Mouse (Mus musculus): ENCODE data around the gene Rcc1. TPM values are rescaled to one million over a fixed set of nuclear protein-coding genes. Genes with fewer than 3 reads are reported as not detected.

The Rcc1 gene
- total and polyA plus RNA-seq, 3 experiments = 93.6 to 149 (median 148) TPM

DNA sequence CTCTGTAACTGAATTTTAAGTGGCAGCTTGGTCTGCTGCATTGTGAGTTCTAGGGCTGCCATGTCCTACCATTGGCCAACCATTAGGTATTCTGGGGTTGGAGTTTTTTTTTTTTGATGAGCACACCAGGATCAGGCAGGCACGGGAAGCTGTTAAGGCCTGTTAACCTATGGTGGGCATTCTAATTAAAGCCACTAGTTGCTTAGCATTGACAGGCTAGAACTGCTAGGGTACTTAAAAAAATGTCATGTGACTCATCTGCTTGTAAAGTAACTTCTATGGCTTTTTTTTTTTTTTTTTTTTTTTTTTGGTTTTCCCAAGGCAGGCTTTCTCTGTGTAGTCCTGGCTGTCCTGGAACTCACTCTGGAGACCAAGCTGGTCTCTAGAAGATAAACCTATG, 42.2 kb downstream of the Rcc1 start:
- Histone ChIP-seq H3K4me2 (ENCODE audit: insufficient read depth, low read depth, poor library complexity, severe bottlenecking) (no peak overlapping the region), H3K9me3 (replicated peaks; ENCODE audit: low read length) (no peaks in the 10 kb centered on the region), H3K36me3 (replicated peaks in 1 of 2; ENCODE audit: control insufficient read depth in 1 of 2, insufficient read depth in 1 of 2, low read length in 1 of 2) (peaks cover 33 to 56% of the 10 kb centered on the region in 2 experiments), H3K9ac (ENCODE audit: insufficient read depth, low read depth) (no peak overlapping the region), H3K4me1 (ENCODE audit: control insufficient read depth in 1 of 2, insufficient read depth in 2 of 2) (peaks cover 0 to 8% of the 10 kb centered on the region in 2 experiments; a peak in 1 of 4 replicates), H3K27me3 (replicated peaks) (no peaks in the 10 kb centered on the region), H3K79me2 (replicated peaks; ENCODE audit: control insufficient read depth, extremely low read depth, insufficient read depth, poor library complexity, severe bottlenecking) (peaks cover 16% of the 10 kb centered on the region), H3K27ac (ENCODE audit: insufficient read depth, low read depth) (no peak overlapping the region), H3K4me3 (replicated peaks in 1 of 3; ENCODE audit: low read depth in 2 of 3, low read length in 2 of 3, poor library complexity in 1 of 3) (no peak overlapping the region)
- dilution Hi-C loops (cut with MboI; ENCODE audit: extremely low pct_ligation_motif_present, extremely low pct_unique_long_range_greater_than_20kb, low sequenced_read_pairs) (no loop called here), in situ Hi-C loops (cut with MboI; ENCODE audit: low pct_ligation_motif_present, low pct_unique_long_range_greater_than_20kb, low sequenced_read_pairs) (loop anchor here (25.0 kb wide), 1 partner anchor 201 kb away; the partner anchor contains the start of gene Sesn2)
- TF ChIP-seq MXI1 (IDR thresholded peaks at IDR 0.05; ENCODE audit: low read depth, low read length) = 0 out of 2 replicates have a peak, but pooled peaks have one; percentile 13
- TF ChIP-seq POLR2A (IDR thresholded peaks at IDR 0.05; ENCODE audit: low read depth, low read length) = peak; percentile 33; the same call in 1 of the 2 replicates
- peak; percentile 61; the same call in 1 of the 2 replicates for TF ChIP-seq ZNF384 (IDR thresholded peaks at IDR 0.05; ENCODE audit: low read depth, low read length)
- TF ChIP-seq PAX5 (IDR thresholded peaks at IDR 0.05; ENCODE audit: low read length) = no peak
- no peak for DNase-seq (ENCODE audit: extremely low read depth)

DNA sequence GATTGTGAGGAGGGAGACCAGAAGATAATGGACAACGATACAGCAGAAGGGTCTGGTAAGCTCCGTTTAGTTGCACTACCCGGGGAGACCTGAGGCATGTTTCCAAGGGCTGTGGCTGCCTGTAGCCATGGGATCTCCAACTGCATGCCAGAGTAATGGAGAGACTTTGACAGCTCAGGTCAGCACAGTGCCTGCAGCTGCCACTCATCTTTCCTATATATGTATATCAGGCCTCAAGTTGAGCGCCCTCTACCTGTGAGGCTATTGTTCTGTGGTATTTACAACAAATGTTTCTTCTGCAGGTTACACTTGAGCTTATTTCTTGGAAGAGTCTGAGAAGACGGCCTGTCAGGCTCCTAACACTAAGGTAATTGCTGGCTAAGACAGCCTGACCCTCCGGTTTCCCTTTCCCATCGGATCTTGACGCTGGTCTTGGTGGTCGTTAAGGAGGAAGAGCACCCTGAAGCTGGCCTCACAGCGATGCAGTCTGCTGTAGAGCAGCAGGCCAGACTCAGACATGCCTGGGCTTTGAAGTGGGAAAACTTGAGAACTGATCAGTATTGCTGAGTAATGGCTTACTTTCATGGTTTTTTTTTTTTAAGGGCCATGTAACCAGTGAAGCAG, 43.4 kb downstream of the Rcc1 start:
- H3K27ac ChIP-seq (ENCODE audit: insufficient read depth, low read depth) = peak overlapping the region; percentile 45; the same call in 1 of the 2 replicates
- peak; percentile 82 for DNase-seq (ENCODE audit: extremely low read depth)
- peak; percentile 24; the same call in 1 of the 2 replicates for TF ChIP-seq CHD2 (IDR thresholded peaks at IDR 0.05; ENCODE audit: low read length)
- TF ChIP-seq JUND (conservative IDR thresholded peaks at IDR 0.05; ENCODE audit: low read depth, low read length) = no peak
- peak; percentile 58 for TF ChIP-seq MYC (IDR thresholded peaks at IDR 0.05; ENCODE audit: low read depth, low read length)
- no peak for TF ChIP-seq USF1 (IDR thresholded peaks at IDR 0.05; ENCODE audit: low read depth, low read length)
- no peak for TF ChIP-seq ELF1 (IDR thresholded peaks at IDR 0.05; ENCODE audit: low read depth, low read length)
- TF ChIP-seq ETS1 (conservative IDR thresholded peaks at IDR 0.05; ENCODE audit: low read depth, low read length) = no peak
- TF ChIP-seq ZC3H11A (IDR thresholded peaks at IDR 0.05; ENCODE audit: low read depth, low read length) = no peak
- TF ChIP-seq SMC3 (IDR thresholded peaks at IDR 0.05; ENCODE audit: low read depth, low read length) = no peak
- TF ChIP-seq MXI1 (IDR thresholded peaks at IDR 0.05; ENCODE audit: low read depth, low read length) = peak; percentile 54; the same call in 1 of the 2 replicates
- TF ChIP-seq IRF4 (IDR thresholded peaks at IDR 0.05; ENCODE audit: low read depth, low read length) = no peak
- no peak for TF ChIP-seq JUN (IDR thresholded peaks at IDR 0.05; ENCODE audit: insufficient read depth, low read depth, low read length)
- no peak for TF ChIP-seq ZKSCAN1 (IDR thresholded peaks at IDR 0.05; ENCODE audit: borderline replicate concordance, low read depth, low read length)
- no peak for TF ChIP-seq TCF12 (IDR thresholded peaks at IDR 0.05; ENCODE audit: low read depth, low read length)
- TF ChIP-seq MAZ (IDR thresholded peaks at IDR 0.05; ENCODE audit: low read depth, low read length) = no peak
- no peak for TF ChIP-seq PAX5 (IDR thresholded peaks at IDR 0.05; ENCODE audit: low read length)
- peak; percentile 72 for TF ChIP-seq SIN3A (IDR thresholded peaks at IDR 0.05; ENCODE audit: low read length)
- TF ChIP-seq MAX (IDR thresholded peaks at IDR 0.05; ENCODE audit: low read length) = peak; percentile 40; the same call in 1 of the 2 replicates
- TF ChIP-seq CTCF (conservative IDR thresholded peaks at IDR 0.05 in 1 of 2, IDR thresholded peaks at IDR 0.05 in 1 of 2; ENCODE audit: low read depth in 2 of 2, low read length in 2 of 2) = peak; percentile 46 to 67; a peak in 3 of 4 replicates
- no peak for TF ChIP-seq MEF2A (IDR thresholded peaks at IDR 0.05; ENCODE audit: borderline replicate concordance, low read depth, low read length)
- no peak for TF ChIP-seq CHD1 (IDR thresholded peaks at IDR 0.05; ENCODE audit: low read depth, low read length)
- no peak for TF ChIP-seq NRF1 (IDR thresholded peaks at IDR 0.05; ENCODE audit: low read depth, low read length)
- no peak for TF ChIP-seq UBTF (IDR thresholded peaks at IDR 0.05; ENCODE audit: low read depth, low read length)
- no peak for TF ChIP-seq RAD21 (IDR thresholded peaks at IDR 0.05; ENCODE audit: low read depth, low read length)
- 0 out of 2 replicates have a peak, but pooled peaks have one; percentile 27 for TF ChIP-seq KAT2A (IDR thresholded peaks at IDR 0.05; ENCODE audit: insufficient replicate concordance, low read length)
- TF ChIP-seq ZMIZ1 (IDR thresholded peaks at IDR 0.05; ENCODE audit: low read depth, low read length) = peak; percentile 45; the same call in 1 of the 2 replicates
- no peak for TF ChIP-seq RCOR1 (conservative IDR thresholded peaks at IDR 0.05; ENCODE audit: low read depth, low read length)
- TF ChIP-seq BHLHE40 (IDR thresholded peaks at IDR 0.05; ENCODE audit: low read depth, low read length) = no peak
- 0 out of 2 replicates have a peak, but pooled peaks have one; percentile 34 for TF ChIP-seq TBP (conservative IDR thresholded peaks at IDR 0.05; ENCODE audit: low read depth, low read length)
- no peak for TF ChIP-seq NELFE (IDR thresholded peaks at IDR 0.05; ENCODE audit: low read depth, low read length)

More for the DNA sequence above, 43.4 kb downstream of the Rcc1 start:
- Histone ChIP-seq H3K27me3 (replicated peaks) (no peaks in the 10 kb centered on the region), H3K4me1 (ENCODE audit: control insufficient read depth in 1 of 2, insufficient read depth in 2 of 2) (peaks cover 0 to 8% of the 10 kb centered on the region in 2 experiments; a peak in 1 of 4 replicates), H3K9me3 (replicated peaks; ENCODE audit: low read length) (no peaks in the 10 kb centered on the region), H3K79me2 (replicated peaks; ENCODE audit: control insufficient read depth, extremely low read depth, insufficient read depth, poor library complexity, severe bottlenecking) (peaks cover 16% of the 10 kb centered on the region), H3K36me3 (replicated peaks in 1 of 2; ENCODE audit: control insufficient read depth in 1 of 2, insufficient read depth in 1 of 2, low read length in 1 of 2) (peaks cover 32 to 48% of the 10 kb centered on the region in 2 experiments), H3K4me2 (ENCODE audit: insufficient read depth, low read depth, poor library complexity, severe bottlenecking) (peak overlapping the region; percentile 71), H3K9ac (ENCODE audit: insufficient read depth, low read depth) (peak overlapping the region; percentile 98), H3K4me3 (replicated peaks in 1 of 3; ENCODE audit: low read depth in 2 of 3, low read length in 2 of 3, poor library complexity in 1 of 3) (peak overlapping the region; percentile 91 to 97 (median 94))
- dilution Hi-C loops (cut with MboI; ENCODE audit: extremely low pct_ligation_motif_present, extremely low pct_unique_long_range_greater_than_20kb, low sequenced_read_pairs) = no loop called here
- in situ Hi-C loops (cut with MboI; ENCODE audit: low pct_ligation_motif_present, low pct_unique_long_range_greater_than_20kb, low sequenced_read_pairs) = loop anchor here (25.0 kb wide), 1 partner anchor 202 kb away; the partner anchor contains the start of gene Sesn2

All from CH12.LX (cell line).